Mouse (Mus musculus) erythroblast, embryonic 14.5 days (primary cell): ENCODE data around the gene Lrrc47. TPM values are rescaled to one million over a fixed set of nuclear protein-coding genes. Genes with fewer than 3 reads are reported as not detected.

Experiments used
- H3K27me3 ChIP-seq: 2 replicates; pipeline ENCODE4 v1.6.1; 2012; ENCODE audit warnings: inconsistent platforms; ENCODE audit not compliant: control insufficient read depth
- H3K36me3 ChIP-seq: 2 replicates; pipeline ENCODE4 v1.6.1; 2012; ENCODE audit warnings: mild to moderate bottlenecking, inconsistent platforms; ENCODE audit not compliant: control insufficient read depth
- H3K4me1 ChIP-seq: 2 replicates; pipeline ENCODE4 v1.6.1; 2012; ENCODE audit warnings: inconsistent platforms; ENCODE audit not compliant: control insufficient read depth
- H3K4me3 ChIP-seq: replicated peaks from 2 replicates; pipeline ENCODE3; 2012; ENCODE audit warnings: moderate library complexity, mild to moderate bottlenecking, inconsistent platforms
- H3K9me3 ChIP-seq: 2 replicates; pipeline ENCODE4 v1.6.1; 2012; ENCODE audit warnings: low read length, inconsistent platforms, mixed read lengths; ENCODE audit not compliant: control insufficient read depth
- GATA1 ChIP-seq: IDR thresholded peaks from 2 replicates; pipeline ENCODE4 v1.6.1; 2012; ENCODE audit warnings: low read length, inconsistent platforms, mixed read lengths
- TAL1 ChIP-seq: IDR thresholded peaks from 3 replicates; pipeline ENCODE4 v1.6.1; 2012; ENCODE audit warnings: low read length, inconsistent platforms, mixed read lengths
- polyA plus RNA-seq: library from polyadenylated mRNA; stranded (reverse); fragments of >175 nt; gene quantifications from 2 replicates; pipeline ENCODE4 v1.2.3, GENCODE M21; 2012

Gene Lrrc47
- polyA plus RNA-seq, 1 experiment, result 11.2 TPM

GRCm38 (mm10) chr4:153992715-153993114 is 18.8 kb upstream of the Lrrc47 start:
- H3K9me3 ChIP-seq, result no peaks in the 10 kb centered on the region
- no peak overlapping the region for H3K4me3 ChIP-seq
- TF ChIP-seq TAL1 (no peak), GATA1 (no peak)
- no peaks in the 10 kb centered on the region for H3K27me3 ChIP-seq
- peaks cover 94% of the 10 kb centered on the region for H3K36me3 ChIP-seq
- H3K4me1 ChIP-seq, result no peaks in the 10 kb centered on the region

GRCm38 (mm10) chr4:153993505-153993904 is 18.0 kb upstream of the Lrrc47 start:
- no peaks in the 10 kb centered on the region for H3K27me3 ChIP-seq
- H3K9me3 ChIP-seq, result no peaks in the 10 kb centered on the region
- TF ChIP-seq TAL1, result no peak
- no peak for TF ChIP-seq GATA1
- H3K4me1 ChIP-seq, result no peaks in the 10 kb centered on the region
- peaks cover 94% of the 10 kb centered on the region for H3K36me3 ChIP-seq
- H3K4me3 ChIP-seq, result no peak overlapping the region

GRCm38 (mm10) chr4:154005488-154005887 is 6.0 kb upstream of the Lrrc47 start:
- H3K27me3 ChIP-seq, result no peaks in the 10 kb centered on the region
- peaks cover 63% of the 10 kb centered on the region for H3K36me3 ChIP-seq
- peaks cover 4% of the 10 kb centered on the region for H3K4me1 ChIP-seq
- H3K4me3 ChIP-seq, result no peak overlapping the region
- TF ChIP-seq TAL1, result no peak
- TF ChIP-seq GATA1, result no peak
- peaks cover 3% of the 10 kb centered on the region; the same call in 1 of the 2 replicates for H3K9me3 ChIP-seq

GRCm38 (mm10) chr4:154006264-154006663 is 5.3 kb upstream of the Lrrc47 start:
- peaks cover 61% of the 10 kb centered on the region for H3K36me3 ChIP-seq
- no peaks in the 10 kb centered on the region for H3K27me3 ChIP-seq
- H3K9me3 ChIP-seq, result no peaks in the 10 kb centered on the region
- peaks cover 12% of the 10 kb centered on the region for H3K4me1 ChIP-seq
- TF ChIP-seq TAL1, result no peak
- no peak for TF ChIP-seq GATA1
- no peak overlapping the region for H3K4me3 ChIP-seq

- H3K9me3 ChIP-seq, result no peaks in the 10 kb centered on the region
- H3K4me1 ChIP-seq, result peaks cover 23% of the 10 kb centered on the region
- H3K27me3 ChIP-seq, result no peaks in the 10 kb centered on the region
- H3K4me3 ChIP-seq, result no peak overlapping the region
- peaks cover 51% of the 10 kb centered on the region for H3K36me3 ChIP-seq
- TF ChIP-seq TAL1, result no peak
- TF ChIP-seq GATA1, result no peak
Measured at GRCm38 (mm10) chr4:154007759-154008158, 3.8 kb upstream of the Lrrc47 start.

- H3K27me3 ChIP-seq, result no peaks in the 10 kb centered on the region
- H3K9me3 ChIP-seq, result no peaks in the 10 kb centered on the region
- TF ChIP-seq GATA1 (no peak), TAL1 (no peak)
- peak overlapping the region; percentile 94 for H3K4me3 ChIP-seq
- peaks cover 55% of the 10 kb centered on the region for H3K4me1 ChIP-seq
- peaks cover 50% of the 10 kb centered on the region for H3K36me3 ChIP-seq
Measured at GRCm38 (mm10) chr4:154010907-154011645, 455 bp upstream of the Lrrc47 start.

- H3K4me1 ChIP-seq, result peaks cover 59% of the 10 kb centered on the region
Measured at GRCm38 (mm10) chr4:154012132-154012882, 776 bp downstream of the Lrrc47 start.

GRCm38 (mm10) chr4:154015476-154015875 is 3.9 kb downstream of the Lrrc47 start:
- TF ChIP-seq TAL1 (no peak), GATA1 (no peak)
- Histone ChIP-seq H3K36me3 (peaks cover 77% of the 10 kb centered on the region), H3K4me3 (no peak overlapping the region), H3K9me3 (no peaks in the 10 kb centered on the region), H3K4me1 (peaks cover 72% of the 10 kb centered on the region), H3K27me3 (no peaks in the 10 kb centered on the region)

More at GRCm38 (mm10) chr4:154012132-154012882, 776 bp downstream of the Lrrc47 start:
- no peaks in the 10 kb centered on the region for H3K9me3 ChIP-seq
- no peaks in the 10 kb centered on the region for H3K27me3 ChIP-seq
- peaks cover 50% of the 10 kb centered on the region for H3K36me3 ChIP-seq
- no peak for TF ChIP-seq GATA1
- TF ChIP-seq TAL1, result no peak
- peak overlapping the region; percentile 94 for H3K4me3 ChIP-seq

- Histone ChIP-seq H3K9me3 (no peaks in the 10 kb centered on the region), H3K4me1 (peaks cover 75% of the 10 kb centered on the region)
Measured at GRCm38 (mm10) chr4:154019571-154019970, 8.0 kb downstream of the Lrrc47 start.

More at GRCm38 (mm10) chr4:154019571-154019970, 8.0 kb downstream of the Lrrc47 start:
- Histone ChIP-seq H3K4me3 (no peak overlapping the region), H3K27me3 (no peaks in the 10 kb centered on the region), H3K36me3 (peaks cover 100% of the 10 kb centered on the region)
- TF ChIP-seq TAL1, result no peak
- TF ChIP-seq GATA1, result no peak
